Mouse (Mus musculus) heart, adult 8-10 months (tissue): ENCODE results near the gene Esyt2. TPM values are rescaled to one million over a fixed set of nuclear protein-coding genes. Genes with fewer than 3 reads are reported as not detected.

Experiments used
- DNase-seq: peaks from one replicate; pipeline ENCODE4 v3.0.0; 2022; ENCODE audit warnings: low spot score
- microRNA-seq: library from miRNA; unstranded; fragments of <30 nt; microRNA quantifications from one replicate; pipeline ENCODE4 v1.2.0, GENCODE M21; 2022
- total RNA-seq, 4 experiments: library from RNA; stranded (reverse); gene quantifications; 2 replicates each; pipeline ENCODE4 v1.2.4; 2022

Gene Esyt2
- total RNA-seq, 4 experiments from 2014 or later = 23.3 to 27.6 (median 24.1) TPM

- DNase-seq = no peak
These were observed 157.6 kb downstream of the Esyt2 start for GRCm38 (mm10) chr12:116438591-116438990.

Small RNA genes within 50 kb of the gene (microRNA-seq; reads per million reads assigned to microRNA genes)
- not detected for gene Gm23190

Other genes with a start within 250 kb of the Esyt2 start
- 10 to 100 TPM; 18.2 to 30.8 (median 24.7) TPM for gene Zfp386, start 233.5 kb upstream of the Esyt2 start, total RNA-seq
- 1 to 10 TPM in 3 of 4 experiments, under 1 TPM in 1; 0.78 to 2.1 (median 1.1) TPM for gene Vipr2, start 203.5 kb upstream of the Esyt2 start, total RNA-seq
- gene Wdr60, start 18.2 kb upstream of the Esyt2 start, total RNA-seq = 1 to 10 TPM; 1.5 to 2.9 (median 2.3) TPM
- not detected for gene Gm11027, start 5.8 kb upstream of the Esyt2 start, total RNA-seq
- 1 to 10 TPM; 2.6 to 4.2 (median 2.7) TPM for gene Ncapg2, start 124.2 kb downstream of the Esyt2 start, total RNA-seq
- under 1 TPM in 3 of 4 experiments, not detected in 1; 0.06 to 0.17 (median 0.14) TPM for gene Ptprn2, start 204.5 kb downstream of the Esyt2 start, total RNA-seq